ENCODE assay signal across 11 mouse cellular contexts in genomic region chr9:64195554-64195953, GRCm38 (mm10). TPM values are rescaled to one million over a fixed set of nuclear protein-coding genes. Genes with fewer than 3 reads are reported as not detected.
DNase-seq lines count a peak whose midpoint lies in the region; ATAC-seq lines count a peak whose summit lies in the region.
"Had no signal": no experiment of that assay in that cellular context is flagged by ENCODE, and none has a peak within 500 bp of the region (broad histone marks: within the 10 kb centered on the region; RNA-seq: fewer than 3 reads in every experiment).

No protein-coding gene starts in this region.

- no peaks in the 10 kb centered on the region for H3K9me3 ChIP-seq in midbrain, embryonic 12.5 days
- H3K9me3 ChIP-seq in midbrain, embryonic 10.5 days (replicated peaks) = no peaks in the 10 kb centered on the region
- H3K9me3 ChIP-seq: embryonic facial prominence, embryonic 12.5 days had no signal

- H3K4me2 ChIP-seq in midbrain, embryonic 12.5 days (replicated peaks) = no peak overlapping the region
- H3K4me2 ChIP-seq: embryonic facial prominence, embryonic 12.5 days had no signal

- no peaks in the 10 kb centered on the region for H3K27me3 ChIP-seq in midbrain, embryonic 12.5 days
- H3K27me3 ChIP-seq in midbrain, embryonic 10.5 days (ENCODE audit: low read depth, poor library complexity, severe bottlenecking) = no peaks in the 10 kb centered on the region
- H3K27me3 ChIP-seq: CH12.LX; embryonic facial prominence, embryonic 12.5 days had no signal

- ATAC-seq in midbrain, embryonic 12.5 days (ENCODE audit: low FRiP score, low read depth) = no peak
- no peak for ATAC-seq in inflammation-experienced regulatory T-cells, adult 6 months
- ATAC-seq: liver, postnatal 0 days had no signal

- peaks cover 30% of the 10 kb centered on the region for H3K36me3 ChIP-seq in midbrain, embryonic 12.5 days
- H3K36me3 ChIP-seq in midbrain, embryonic 10.5 days = peaks cover 66% of the 10 kb centered on the region

- H3K4me1 ChIP-seq in midbrain, embryonic 12.5 days = no peaks in the 10 kb centered on the region
- H3K4me1 ChIP-seq in midbrain, embryonic 10.5 days = no peaks in the 10 kb centered on the region
- H3K4me1 ChIP-seq: embryonic facial prominence, embryonic 12.5 days had no signal

- WGBS in midbrain, embryonic 12.5 days = 78% methylated on average over 4 of the region's 4 CpGs
- WGBS in midbrain, embryonic 10.5 days = 92% methylated on average over 4 of the region's 4 CpGs

- H3K4me3 ChIP-seq in midbrain, embryonic 12.5 days = no peak overlapping the region
- no peak overlapping the region for H3K4me3 ChIP-seq in midbrain, embryonic 10.5 days
- H3K4me3 ChIP-seq: embryonic facial prominence, embryonic 12.5 days had no signal

- H3K27ac ChIP-seq in midbrain, embryonic 12.5 days (replicated peaks) = no peak overlapping the region
- H3K27ac ChIP-seq in midbrain, embryonic 10.5 days (replicated peaks) = no peak overlapping the region
- H3K27ac ChIP-seq: embryonic facial prominence, embryonic 12.5 days had no signal

- no peak for DNase-seq in midbrain, embryonic 10.5 days (ENCODE audit: low spot score)
- peak; percentile 36 to 38 for DNase-seq in frontal cortex, postnatal 10 days (ENCODE audit: low spot score in 2 of 2)
- peak; percentile 37 to 47 for DNase-seq in layer of hippocampus, postnatal 25 days (ENCODE audit: extremely low spot score in 1 of 2, low spot score in 1 of 2)
- DNase-seq in right cerebral cortex, postnatal 36 days (ENCODE audit: low spot score in 2 of 2) = peak; percentile 52 to 79
- no peak for DNase-seq in lung, postnatal 25 days (ENCODE audit: low spot score)
- DNase-seq: gastrocnemius, postnatal 25 days; liver, postnatal 0 days had no signal

- 0 out of 2 replicates have a peak overlapping the region, but pooled peaks have one; percentile 8 for H3K9ac ChIP-seq in midbrain, embryonic 12.5 days (replicated peaks)
- H3K9ac ChIP-seq: embryonic facial prominence, embryonic 12.5 days; liver, postnatal 0 days had no signal

RNA-seq across cellular contexts. Expression of gene Snapc5, which starts 16.5 kb away (rescaled TPM):
- 34.5 and 35.4 TPM in 2 replicates for polyA plus RNA-seq in midbrain, embryonic 12.5 days (2016; fragmentation: Nextera tagmentation; extraction: Ambion mirVana)
- polyA plus RNA-seq in midbrain, embryonic 10.5 days (2016; fragmentation: Nextera tagmentation; extraction: Ambion mirVana) = 40.0 and 42.3 TPM in 2 replicates
- 10 to 100 TPM; 16.9 to 19.1 TPM for total RNA-seq in layer of hippocampus, postnatal 25 days (2021)
- 10 to 100 TPM; 55.9 to 72.3 (median 57.0) TPM for polyA plus RNA-seq in inflammation-experienced regulatory T-cells, adult 6 months (2017; shearing (Covaris generic))

RNA-seq across cellular contexts. Expression of gene Rpl4, which starts 22.4 kb away (rescaled TPM):
- polyA plus RNA-seq in midbrain, embryonic 12.5 days (2016; fragmentation: Nextera tagmentation; extraction: Ambion mirVana) = 799 and 822 TPM in 2 replicates
- 1,053 and 1,229 TPM in 2 replicates for polyA plus RNA-seq in midbrain, embryonic 10.5 days (2016; fragmentation: Nextera tagmentation; extraction: Ambion mirVana)
- total RNA-seq in layer of hippocampus, postnatal 25 days (2021) = 100 to 1,000 TPM; 547 to 604 TPM
- 1,000 to 10,000 TPM; 2,319 to 3,701 (median 3,342) TPM for polyA plus RNA-seq in inflammation-experienced regulatory T-cells, adult 6 months (2017; shearing (Covaris generic))

RNA-seq across cellular contexts. Expression of gene Zwilch, which starts 22.6 kb away (rescaled TPM):
- 24.8 and 27.9 TPM in 2 replicates for polyA plus RNA-seq in midbrain, embryonic 12.5 days (2016; fragmentation: Nextera tagmentation; extraction: Ambion mirVana)
- polyA plus RNA-seq in midbrain, embryonic 10.5 days (2016; fragmentation: Nextera tagmentation; extraction: Ambion mirVana) = 42.6 and 42.8 TPM in 2 replicates
- total RNA-seq in layer of hippocampus, postnatal 25 days (2021) = 1 to 10 TPM; 4.3 to 6.6 TPM
- 10 to 100 TPM in 1 of 3 experiments, 1 to 10 TPM in 2; 4.2 to 12.4 (median 5.0) TPM for polyA plus RNA-seq in inflammation-experienced regulatory T-cells, adult 6 months (2017; shearing (Covaris generic))

RNA-seq across cellular contexts. Expression of gene Uchl4, which starts 39.4 kb away (rescaled TPM):
- polyA plus RNA-seq in midbrain, embryonic 12.5 days (2016; fragmentation: Nextera tagmentation; extraction: Ambion mirVana) = 2.3 and 2.6 TPM in 2 replicates
- polyA plus RNA-seq in midbrain, embryonic 10.5 days (2016; fragmentation: Nextera tagmentation; extraction: Ambion mirVana) = 3.0 and 3.1 TPM in 2 replicates
- 1 to 10 TPM; 3.0 to 3.9 TPM for total RNA-seq in layer of hippocampus, postnatal 25 days (2021)
- 10 to 100 TPM in 2 of 3 experiments, 1 to 10 TPM in 1; 6.5 to 12.9 (median 12.1) TPM for polyA plus RNA-seq in inflammation-experienced regulatory T-cells, adult 6 months (2017; shearing (Covaris generic))

RNA-seq across cellular contexts. Expression of gene Map2k1, which starts 57.9 kb away (rescaled TPM):
- 62.1 and 63.7 TPM in 2 replicates for polyA plus RNA-seq in midbrain, embryonic 12.5 days (2016; fragmentation: Nextera tagmentation; extraction: Ambion mirVana)
- polyA plus RNA-seq in midbrain, embryonic 10.5 days (2016; fragmentation: Nextera tagmentation; extraction: Ambion mirVana) = 75.9 and 86.7 TPM in 2 replicates
- total RNA-seq in layer of hippocampus, postnatal 25 days (2021) = 100 to 1,000 TPM; 294 to 332 TPM
- 10 to 100 TPM; 24.0 to 24.2 (median 24.1) TPM for polyA plus RNA-seq in inflammation-experienced regulatory T-cells, adult 6 months (2017; shearing (Covaris generic))

Comparison
In these comparisons a context has a peak if more than half of its experiments do, and no peak if none do; other contexts are left out.
1. DNase-seq: peak in frontal cortex, postnatal 10 days (2 of 2), layer of hippocampus, postnatal 25 days (2 of 2) and right cerebral cortex, postnatal 36 days (2 of 2); none in midbrain, embryonic 10.5 days (single experiment) and lung, postnatal 25 days (single experiment).